Mouse (Mus musculus) cerebellum, adult 11 months (tissue): ENCODE results near the gene Gm11172.
"Not testable (repeated sequence)": the region's sequence is repeated elsewhere in the genome, so short reads cannot be mapped to it uniquely, and the experiment has no call there.

Experiments
- DNase-seq: peaks from one replicate; pipeline ENCODE4 v3.0.0; 2022

Gene Gm11172

GRCm38 (mm10) chr16:10834911-10835587 is 22.3 kb downstream of the Gm11172 start, which contains the start of gene Rmi2:
Rmi2 (plus strand) TSS chr16:10835059.
- DNase-seq = peak; percentile 84

- DNase-seq = no peak
Observed at GRCm38 (mm10) chr16:10836388-10836787, 23.7 kb downstream of the Gm11172 start.

GRCm38 (mm10) chr16:10837250-10837649 is 24.5 kb downstream of the Gm11172 start:
- no peak for DNase-seq

DNA sequence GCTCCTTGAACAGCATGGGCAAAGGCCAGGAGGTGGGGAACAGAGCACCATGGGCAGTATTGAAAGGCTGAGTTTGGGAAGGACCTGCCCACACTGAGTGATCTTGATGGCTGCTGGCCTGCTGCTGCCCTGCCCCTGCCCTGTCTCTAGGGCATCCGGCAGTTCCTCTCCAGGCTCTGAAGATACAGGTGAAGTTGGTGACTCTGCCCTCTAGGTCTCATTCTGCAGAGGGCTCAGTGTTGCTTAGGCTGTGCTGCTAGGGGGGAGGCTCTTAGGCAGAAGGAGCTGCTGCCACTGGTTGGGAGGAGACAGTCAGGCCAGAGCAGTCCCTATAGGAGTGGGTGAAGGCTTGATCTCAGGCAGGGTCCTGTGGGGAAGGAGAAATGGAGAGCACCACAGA is 25.2 kb downstream of the Gm11172 start:
- no peak for DNase-seq

- no peak for DNase-seq
Observed at GRCm38 (mm10) chr16:10838487-10839245, 26.0 kb downstream of the Gm11172 start.

DNA sequence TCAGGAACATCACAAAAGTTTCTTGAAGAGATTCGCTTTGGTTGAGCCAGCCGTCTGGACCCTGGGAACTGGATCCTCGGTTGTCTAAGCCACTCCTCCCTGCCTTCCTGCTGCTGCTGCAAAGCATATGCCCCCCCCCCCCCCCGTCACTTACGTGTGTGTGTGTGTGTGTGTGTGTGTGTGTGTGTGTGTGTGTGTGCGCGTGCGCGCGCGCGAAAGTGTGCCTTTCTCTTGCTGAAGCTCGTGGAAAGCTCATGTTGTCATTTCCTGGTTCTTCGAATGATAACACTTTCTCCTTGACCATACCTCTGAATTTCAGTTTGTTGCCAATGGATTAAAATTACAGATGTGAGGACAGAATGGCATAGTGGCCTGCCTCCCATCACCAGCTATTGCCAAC is 27.3 kb downstream of the Gm11172 start:
- no peak for DNase-seq

- DNase-seq = no peak
Observed at GRCm38 (mm10) chr16:10842282-10842855, 29.7 kb downstream of the Gm11172 start.

DNA sequence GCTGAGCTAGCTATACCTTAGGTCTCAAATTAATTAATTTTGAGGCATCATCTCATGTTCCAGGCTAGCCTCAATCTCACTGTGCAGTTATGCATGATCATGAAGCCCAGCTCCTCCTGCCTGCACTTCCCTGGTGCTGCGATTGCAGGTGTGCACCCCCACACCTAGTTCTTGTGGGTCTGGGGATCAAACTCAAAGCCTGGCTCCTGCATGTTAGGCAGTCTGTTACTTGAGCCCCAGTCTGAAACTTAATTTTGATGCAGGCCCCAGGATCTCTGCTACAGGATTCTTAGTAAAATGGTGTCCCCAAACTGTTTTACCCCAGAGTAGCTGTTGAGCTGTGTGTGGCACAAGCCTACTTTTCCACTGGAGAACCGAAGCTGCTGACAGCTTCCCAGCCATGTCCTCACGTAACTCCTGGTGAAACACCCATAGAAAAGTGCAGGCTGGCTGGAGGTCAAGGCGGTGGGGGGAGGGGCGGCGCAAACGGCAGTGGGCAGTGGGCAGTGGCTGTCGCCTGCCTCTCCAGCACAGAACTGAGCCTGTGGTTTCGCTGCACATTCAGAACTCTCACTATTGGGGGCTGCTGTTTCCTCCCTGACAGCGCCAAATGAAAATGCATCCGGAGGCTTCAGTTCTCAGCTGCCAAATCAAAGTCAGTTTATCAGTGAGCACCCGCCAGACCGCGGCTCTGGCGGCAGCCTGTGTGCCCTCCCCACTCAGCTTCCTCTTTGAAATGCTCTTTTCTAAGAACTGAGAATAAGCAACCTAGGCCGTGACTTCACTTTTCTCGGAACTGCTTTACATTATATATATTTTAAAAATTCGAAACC is 31.0 kb downstream of the Gm11172 start:
- DNase-seq = no peak

GRCm38 (mm10) chr16:10844319-10844670 is 31.6 kb downstream of the Gm11172 start:
- DNase-seq = no peak

DNA sequence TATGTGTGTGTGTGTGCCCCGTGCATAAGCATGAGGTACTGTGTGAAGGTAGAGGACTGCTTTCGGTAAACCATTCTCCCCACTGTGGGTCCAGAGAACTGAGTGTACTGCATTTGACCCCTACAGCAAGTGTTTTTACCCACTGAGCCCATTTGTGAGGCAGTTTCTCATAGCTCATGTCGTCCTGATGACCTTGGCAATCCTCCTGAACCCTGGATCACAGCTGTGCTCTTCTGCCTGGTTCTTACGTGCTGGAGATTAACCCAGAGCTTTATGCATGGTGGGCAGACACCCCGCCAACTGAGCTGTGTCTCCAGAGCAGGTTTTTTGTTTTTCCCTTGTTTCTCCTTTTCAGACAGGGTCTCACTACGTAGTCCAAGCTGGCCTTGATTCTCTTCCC is 33.2 kb downstream of the Gm11172 start:
- DNase-seq = no peak

DNA sequence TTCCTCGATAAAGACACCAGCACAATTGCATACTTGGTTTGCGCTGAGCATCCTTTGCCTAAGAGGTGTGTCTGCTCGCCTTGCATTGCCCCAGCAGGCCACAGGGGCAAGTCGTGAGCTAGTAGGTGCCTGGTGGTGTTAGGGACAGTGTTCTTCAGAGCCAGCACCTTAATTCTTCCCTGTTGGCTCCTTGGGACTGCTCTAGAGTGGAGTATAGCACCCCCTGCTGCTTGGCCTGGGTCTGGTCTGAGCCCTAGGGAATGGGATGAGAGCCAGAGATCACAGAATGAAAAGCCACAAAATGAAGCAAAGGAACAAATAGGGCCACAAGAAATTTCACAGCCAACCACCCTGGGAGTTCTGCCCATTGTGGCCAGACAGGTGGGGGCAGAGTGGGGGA is 33.8 kb downstream of the Gm11172 start:
- peak; percentile 46 for DNase-seq

- DNase-seq = peak; percentile 85
Observed at GRCm38 (mm10) chr16:10849965-10850861, 37.5 kb downstream of the Gm11172 start.

GRCm38 (mm10) chr16:10850905-10851304 is 38.2 kb downstream of the Gm11172 start:
- DNase-seq = no peak

DNA sequence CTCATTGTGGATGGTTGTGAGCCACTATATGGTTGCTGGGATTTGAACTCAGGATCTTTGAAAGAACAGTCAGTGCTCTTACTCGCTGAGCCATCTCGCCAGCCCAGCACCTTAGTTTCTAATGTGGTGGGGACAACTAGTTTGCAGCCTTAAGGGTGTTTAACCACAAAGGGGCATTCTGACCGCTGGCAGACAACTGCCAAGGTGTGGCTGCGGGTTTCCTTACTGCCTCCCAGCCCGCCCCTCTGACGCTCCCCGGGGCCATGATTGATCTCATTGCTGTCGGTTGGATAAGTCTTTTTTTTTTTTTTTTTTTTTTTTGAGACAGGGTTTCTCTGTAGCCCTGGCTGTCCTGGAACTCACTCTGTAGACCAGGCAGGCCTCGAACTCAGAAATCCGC is 39.5 kb downstream of the Gm11172 start:
- not testable (repeated sequence) for DNase-seq

DNA sequence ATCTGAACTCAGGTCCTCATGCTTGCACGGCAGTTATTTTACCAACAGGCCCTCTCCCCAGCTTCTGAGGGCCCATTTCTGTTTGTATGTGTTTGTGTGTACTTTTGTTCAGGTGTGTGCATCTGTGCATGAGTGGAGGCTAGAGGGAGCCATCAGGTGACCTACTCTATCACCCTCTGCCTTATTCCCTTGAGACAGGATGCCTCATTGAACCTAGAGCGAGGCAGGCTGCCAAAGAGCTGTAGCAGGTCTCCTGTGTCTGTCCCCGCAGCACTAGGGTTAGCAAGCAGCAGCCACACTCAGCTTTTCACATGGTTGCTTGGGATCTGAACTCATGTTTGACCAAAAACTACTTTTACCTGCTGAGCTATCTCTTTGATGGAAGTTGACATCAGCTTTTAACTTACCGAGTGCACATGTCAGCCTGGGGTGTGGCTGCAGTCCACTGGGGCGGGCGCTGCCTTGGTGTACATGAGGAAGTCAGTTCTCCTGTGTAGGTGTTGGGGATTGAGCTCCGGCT is 47.1 kb downstream of the Gm11172 start:
- DNase-seq = no peak

- no peak for DNase-seq
Observed at GRCm38 (mm10) chr16:10861408-10861807, 48.7 kb downstream of the Gm11172 start.
